Mouse (Mus musculus) brain, embryonic 18.5 days (tissue): Measurements from ENCODE around the gene Olfr31.
A peak's percentile ranks its signal among the peaks of the same experiment; 100 is the strongest.

Experiments used
- DNase-seq: peaks from one replicate; pipeline ENCODE4 v3.0.0-alpha.2; 2012; ENCODE audit warnings: low read depth, low spot score

Gene Olfr31

DNA sequence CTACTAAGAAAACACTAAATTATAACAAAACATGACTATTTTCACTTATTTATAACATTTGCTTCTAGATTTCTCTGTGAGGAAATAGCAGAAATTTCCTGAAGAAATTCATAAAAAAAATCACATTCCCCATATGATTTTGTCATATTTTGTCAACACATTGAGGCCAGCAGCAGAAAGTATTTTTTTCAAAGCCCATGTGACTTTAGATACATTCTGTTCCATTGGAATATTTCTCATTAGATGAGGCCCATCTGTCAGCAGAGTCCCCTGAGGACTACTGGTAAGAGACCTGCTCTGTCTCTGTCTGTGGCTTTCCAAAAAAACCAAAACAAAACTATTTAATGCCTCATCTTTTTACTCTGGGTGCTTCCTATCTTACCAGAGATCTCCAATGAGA, at the start of gene Olfr31:
Olfr31 (plus strand) TSS at position 301 of the 400 bp plus-strand sequence.
- no peak for DNase-seq

DNA sequence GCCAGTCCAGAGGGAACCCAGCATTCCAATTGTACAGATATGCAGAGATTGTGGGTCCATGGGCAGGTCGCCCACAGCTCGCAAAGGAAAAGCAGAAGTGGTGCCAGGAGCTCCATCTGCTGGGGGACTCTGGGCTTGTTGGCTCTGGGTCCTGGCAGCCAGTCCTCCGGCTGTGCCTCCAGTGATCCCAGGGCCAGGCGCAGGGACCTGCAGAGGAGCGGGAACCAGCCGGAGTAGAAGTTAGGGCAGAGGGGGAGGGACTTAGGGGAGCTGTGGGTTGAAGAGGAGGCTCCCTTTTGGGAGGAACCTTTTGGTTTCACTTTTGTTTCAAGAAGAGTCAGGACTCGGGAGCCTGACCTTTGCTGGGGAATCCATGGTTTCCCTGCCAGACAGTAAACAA, 28.2 kb upstream of the Olfr31 start:
- DNase-seq = no peak

DNA sequence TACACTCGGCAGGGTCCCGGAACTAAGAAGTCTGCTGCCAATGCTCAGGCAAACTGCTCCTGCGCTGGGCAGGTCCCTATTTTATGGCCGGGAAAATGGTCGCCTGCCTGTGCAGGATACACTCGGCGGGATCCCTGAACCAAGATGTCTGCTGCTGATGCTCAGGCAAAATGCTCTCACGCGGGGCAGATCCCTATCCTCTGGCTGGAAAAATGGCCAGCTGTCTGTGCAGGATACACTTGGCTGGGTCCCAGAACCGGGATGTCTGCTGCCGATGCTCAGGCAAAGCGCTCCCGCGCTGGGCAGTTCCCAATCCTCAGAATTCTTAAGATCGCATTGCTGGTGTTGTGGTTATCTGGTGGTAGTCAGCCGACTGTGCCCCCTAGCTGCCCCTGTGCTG, 13.7 kb upstream of the Olfr31 start:
- no peak for DNase-seq

GRCm38 (mm10) chr14:14309416-14309815, 13.2 kb upstream of the Olfr31 start:
- DNase-seq = no peak

- peak; percentile 63 for DNase-seq
Measured at GRCm38 (mm10) chr14:14345113-14345871, 22.7 kb downstream of the Olfr31 start.

DNA sequence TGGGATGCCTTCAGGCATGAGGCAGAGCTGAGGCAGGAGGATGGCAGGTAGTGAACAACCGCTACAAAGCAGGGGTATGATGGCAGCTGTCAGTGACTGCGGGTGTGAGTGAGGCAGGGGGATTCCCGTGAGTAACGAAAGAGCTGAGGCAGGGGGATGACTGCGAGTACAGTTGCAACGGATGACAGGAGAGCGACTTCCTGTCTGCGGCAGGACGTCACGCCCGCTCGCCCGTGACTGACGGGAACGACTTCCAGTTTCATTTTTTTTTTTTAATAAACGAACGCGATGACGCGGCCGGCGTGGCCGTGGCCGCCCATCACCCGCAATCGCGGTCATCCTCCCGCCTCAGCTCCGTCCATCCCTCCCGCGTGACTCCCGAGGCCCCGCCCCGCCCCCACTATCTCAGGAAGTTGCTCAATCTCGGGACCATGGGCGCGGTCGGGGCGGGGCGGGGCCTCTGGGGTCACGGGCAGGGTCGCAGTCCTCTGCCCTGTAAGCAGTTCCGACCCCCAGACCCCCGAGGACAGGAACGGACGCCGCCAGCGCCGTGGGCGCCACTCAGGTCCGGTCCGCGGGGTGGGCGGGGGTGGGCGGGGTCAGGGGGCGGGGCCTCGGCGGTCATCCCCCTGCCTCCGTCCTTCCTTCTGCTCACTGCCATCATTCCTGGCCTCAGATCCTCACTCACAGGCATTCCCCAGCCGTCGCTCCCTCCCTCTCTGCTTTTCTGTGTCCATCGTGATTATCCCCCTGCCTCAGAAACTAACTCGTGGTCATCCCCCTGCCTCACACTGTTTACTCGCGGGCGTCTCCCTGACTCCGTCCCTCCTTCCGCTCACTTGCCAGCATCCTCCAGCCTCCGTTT, 23.6 kb downstream of the Olfr31 start, which contains the start of gene Il3ra:
Il3ra (plus strand) TSS at position 328 of the 865 bp plus-strand sequence.
- no peak for DNase-seq

GRCm38 (mm10) chr14:14346813-14347100, 24.1 kb downstream of the Olfr31 start:
- no peak for DNase-seq

DNA sequence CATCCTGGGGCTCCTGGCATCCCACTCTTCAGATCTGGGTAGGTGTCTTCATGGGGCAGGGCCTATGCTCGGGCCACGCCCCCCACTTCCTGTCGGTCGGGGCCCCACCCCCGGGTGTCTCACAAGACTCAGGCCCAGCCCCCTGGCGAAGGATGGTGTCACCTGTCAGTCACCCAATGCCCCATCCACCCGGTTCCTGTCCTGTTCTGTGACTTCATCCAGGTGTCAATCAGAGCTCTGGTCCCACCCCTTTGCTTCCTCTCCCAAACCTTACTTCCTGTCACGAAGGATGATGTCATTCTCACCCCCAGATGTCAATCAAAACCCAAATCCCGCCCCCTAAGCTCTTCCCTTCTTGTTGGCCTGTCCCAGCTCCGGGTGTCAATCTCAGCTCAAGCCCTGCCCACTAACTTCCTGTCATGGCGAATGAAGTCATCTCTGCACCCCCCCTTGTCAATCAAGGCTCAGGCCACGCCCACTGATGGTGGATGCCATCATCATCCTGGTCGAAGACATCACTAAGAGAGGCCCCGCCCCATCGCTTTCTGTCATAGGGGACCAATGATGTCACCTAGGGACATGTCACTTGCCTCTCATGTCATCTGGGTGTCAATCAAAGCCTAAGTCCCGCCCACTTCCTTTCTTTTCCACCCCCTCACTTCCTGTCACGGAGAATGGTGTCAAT, 24.7 kb downstream of the Olfr31 start:
- DNase-seq = no peak

DNA sequence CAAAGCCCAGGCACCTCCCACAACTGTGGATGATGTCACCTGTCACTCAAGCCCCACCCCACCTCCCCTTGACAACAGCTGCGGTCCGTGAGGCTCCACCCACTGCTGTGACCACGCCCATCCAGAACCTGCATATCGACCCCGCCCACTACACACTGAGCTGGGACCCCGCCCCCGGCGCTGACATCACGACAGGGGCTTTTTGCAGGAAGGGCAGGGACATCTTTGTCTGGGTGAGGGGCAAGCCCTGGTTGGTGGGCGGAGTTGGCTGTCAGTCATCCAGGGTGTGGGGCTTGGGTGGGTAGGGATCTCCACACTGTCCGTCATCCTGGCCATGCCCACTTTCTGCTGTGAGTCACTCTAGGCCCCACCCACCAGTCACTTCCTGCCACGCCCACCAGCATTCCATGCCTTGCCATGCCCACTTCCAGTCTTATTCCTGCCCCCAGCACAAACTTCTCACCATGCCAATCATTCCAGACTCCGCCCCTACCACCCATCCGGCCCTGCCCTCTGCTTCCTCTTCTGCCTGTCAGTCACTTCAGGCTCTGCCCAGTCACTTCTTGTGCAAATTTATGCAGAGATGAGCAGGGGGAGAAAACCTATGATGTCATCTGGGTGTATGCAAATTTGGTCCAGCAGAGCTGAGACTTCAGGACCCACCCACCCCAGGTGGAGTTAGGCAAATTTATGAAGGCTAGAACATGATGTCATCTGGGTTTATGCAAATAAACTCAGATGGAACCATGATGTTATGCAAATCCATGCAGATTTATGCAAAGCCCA, 25.4 kb downstream of the Olfr31 start:
- DNase-seq = no peak

GRCm38 (mm10) chr14:14348674-14349401, 26.2 kb downstream of the Olfr31 start:
- no peak for DNase-seq

- DNase-seq = no peak
Measured at GRCm38 (mm10) chr14:14349485-14350262, 27.0 kb downstream of the Olfr31 start.

- no peak for DNase-seq
Measured at GRCm38 (mm10) chr14:14350263-14351147, 27.9 kb downstream of the Olfr31 start.

- no peak for DNase-seq
Measured at GRCm38 (mm10) chr14:14351148-14351455, 28.5 kb downstream of the Olfr31 start.

GRCm38 (mm10) chr14:14351721-14352590, 29.3 kb downstream of the Olfr31 start:
- peak; percentile 63 for DNase-seq

GRCm38 (mm10) chr14:14352606-14353005, 30.0 kb downstream of the Olfr31 start:
- no peak for DNase-seq

- no peak for DNase-seq
Measured at GRCm38 (mm10) chr14:14353081-14353732, 30.6 kb downstream of the Olfr31 start.

- no peak for DNase-seq
Measured at GRCm38 (mm10) chr14:14353740-14354510, 31.3 kb downstream of the Olfr31 start.
